Mouse (Mus musculus): Measurements from ENCODE around the gene Jade3.

DNA sequence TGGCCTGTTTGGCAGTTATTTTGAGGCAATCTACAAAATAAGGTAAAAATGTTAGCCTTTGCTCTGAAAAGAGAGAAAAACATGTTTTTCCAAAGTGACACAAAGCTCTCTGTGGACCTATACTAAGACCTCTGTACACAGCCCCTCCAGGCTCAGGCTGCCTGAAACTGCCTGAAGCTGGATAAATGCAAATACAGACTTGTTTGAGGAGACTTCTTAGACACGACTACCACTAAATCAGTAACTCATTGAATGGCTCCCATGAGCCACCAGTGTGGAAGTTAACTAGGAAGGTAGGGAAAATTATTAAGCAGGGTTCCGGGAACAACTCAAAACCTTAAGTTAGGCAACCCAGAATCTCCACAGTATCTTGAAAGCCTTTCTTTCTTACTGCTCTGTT lies 17.8 kb upstream of the Jade3 start:
- TF ChIP-seq CTCF (IDR thresholded peaks at IDR 0.05; ENCODE audit: borderline replicate concordance, control insufficient read depth, extremely low read depth, insufficient read depth, low read length, poor library complexity) (no peak), POLR2A (IDR thresholded peaks at IDR 0.05; ENCODE audit: control insufficient read depth, extremely low read depth, insufficient read depth, low read length, poor library complexity) (no peak)

All from thymus, adult 2 months (tissue).